Mouse (Mus musculus): ENCODE measurements around the gene Tcf7.
"Not testable (repeated sequence)": the region's sequence is repeated elsewhere in the genome, so short reads cannot be mapped to it uniquely, and the experiment has no call there.

The Tcf7 gene

GRCm38 (mm10) chr11:52223968-52224682, 58.7 kb downstream of the Tcf7 start:
- no peak for DNase-seq

- DNase-seq = no peak
Observed at GRCm38 (mm10) chr11:52222891-52223290, 59.9 kb downstream of the Tcf7 start.

- not testable (repeated sequence) for DNase-seq
Observed at GRCm38 (mm10) chr11:52221921-52222320, 60.9 kb downstream of the Tcf7 start.

- DNase-seq = peak; percentile 56
Observed at GRCm38 (mm10) chr11:52220282-52220681, 62.5 kb downstream of the Tcf7 start.

GRCm38 (mm10) chr11:52213887-52214286, 68.9 kb downstream of the Tcf7 start, which contains the start of gene Olfr1371:
Gene Olfr1371 (minus strand): TSS chr11:52213987.
- no peak for DNase-seq
